Mouse (Mus musculus) heart, adult 18-20 months (tissue): ENCODE data around the gene Cacna2d2. TPM values are rescaled to one million over a fixed set of nuclear protein-coding genes. Genes with fewer than 3 reads are reported as not detected.

Experiments used
- DNase-seq, 2 experiments: peaks; one replicate each; pipeline ENCODE4 v3.0.0; 2021 to 2022; ENCODE audit warnings: mixed read lengths in 1 of 2
- total RNA-seq, 2 experiments: library from RNA; stranded (reverse); gene quantifications; 2 replicates each; pipeline ENCODE4 v1.2.3; 2021

Gene Cacna2d2
- total RNA-seq, 2 experiments from 2014 or later: 14.8 TPM

DNA sequence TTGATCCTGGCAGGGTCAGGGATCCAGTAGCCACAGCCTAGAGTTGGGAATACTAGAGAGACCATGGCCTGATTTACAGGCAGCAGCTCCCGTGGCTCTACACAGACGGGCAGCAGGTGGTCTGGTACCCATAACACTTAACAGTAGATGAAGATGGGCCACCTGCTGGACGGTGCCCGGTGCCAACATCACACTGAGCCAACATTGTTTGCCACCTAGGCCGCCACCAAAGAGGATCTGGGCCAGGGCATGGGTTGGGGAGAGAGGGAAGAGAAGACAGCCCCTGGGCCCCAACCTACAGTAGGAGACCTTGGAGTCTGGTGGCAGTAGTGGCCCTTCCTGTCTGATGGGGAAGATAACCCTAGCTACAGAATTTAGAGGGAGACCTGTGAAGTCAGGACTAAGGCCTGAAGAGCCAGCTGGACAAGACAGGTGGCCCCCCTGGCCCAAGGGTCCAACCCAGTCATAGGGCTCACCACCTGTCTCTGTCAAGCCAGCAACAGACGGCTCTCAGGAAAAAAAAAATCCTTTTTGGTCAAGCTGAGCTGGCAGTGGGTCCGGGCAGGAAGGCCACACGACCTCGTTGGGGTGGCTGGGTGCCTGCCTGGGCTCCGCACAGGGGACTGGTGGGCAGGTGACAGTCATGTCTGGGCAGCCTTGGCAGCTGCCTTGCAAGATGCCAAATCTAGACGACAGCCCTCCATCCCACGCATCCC, 102.9 kb downstream of the Cacna2d2 start:
- DNase-seq: no peak

DNA sequence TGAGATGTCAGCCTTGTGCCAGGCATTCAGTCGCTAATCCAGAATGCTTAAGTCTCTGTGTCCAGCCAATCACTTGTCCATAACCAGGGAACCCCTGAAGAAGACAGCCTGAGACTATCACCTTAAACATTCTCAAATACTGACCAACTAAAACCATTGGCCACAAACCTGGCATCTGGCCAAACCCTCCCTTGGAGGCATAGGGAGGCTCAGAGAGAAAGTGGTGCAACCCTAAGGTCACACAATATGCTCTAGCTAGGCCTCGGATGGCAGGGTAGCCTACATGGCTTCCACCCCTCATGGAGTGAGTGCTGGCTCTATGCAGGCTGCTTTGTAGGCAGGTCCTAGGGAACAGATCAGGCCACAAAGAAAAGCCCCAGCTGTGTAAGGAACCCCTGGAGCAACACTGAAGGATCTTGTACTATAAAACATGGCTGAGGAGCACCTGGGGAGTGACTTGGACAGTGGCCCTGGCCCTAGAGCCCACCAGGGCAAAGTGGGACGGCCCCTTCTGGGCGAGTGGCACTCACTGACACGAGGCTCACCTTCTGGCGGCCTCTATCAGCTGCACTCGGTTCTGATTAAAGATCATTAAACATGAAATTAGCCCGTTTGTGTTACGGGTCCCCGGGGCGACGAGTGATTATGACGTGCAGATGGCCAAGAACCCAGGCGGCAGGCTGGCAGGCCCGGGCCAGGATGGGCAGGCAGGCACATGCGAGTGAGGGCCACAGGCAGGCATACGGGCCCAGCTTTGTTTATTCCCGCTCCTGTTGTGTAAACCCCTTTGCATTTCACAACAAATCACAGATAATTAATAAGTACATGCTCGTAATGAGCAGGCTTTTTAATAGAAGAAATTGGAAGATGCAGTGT, 105.5 kb downstream of the Cacna2d2 start:
- DNase-seq: no peak

DNA sequence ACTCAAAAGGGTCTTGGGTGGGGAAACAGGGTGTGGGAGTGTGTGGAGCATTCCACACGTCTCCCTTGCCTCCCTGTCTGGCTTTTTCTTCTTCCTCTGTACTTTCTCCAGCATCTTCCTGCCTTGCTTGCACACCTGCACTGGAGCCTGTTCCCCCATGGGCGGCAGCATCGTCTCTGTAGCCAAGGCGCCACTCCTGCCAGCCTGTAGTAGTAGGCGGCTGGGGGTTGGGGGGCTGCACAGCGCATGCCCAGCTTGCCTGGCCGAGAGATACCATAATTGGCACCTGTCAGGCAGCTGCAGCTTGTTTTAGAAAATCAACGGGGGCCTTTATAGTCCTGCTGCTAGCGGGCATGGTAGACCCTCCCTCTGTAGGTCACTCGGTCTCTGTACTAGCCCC, 108.9 kb downstream of the Cacna2d2 start:
- no peak for DNase-seq

DNA sequence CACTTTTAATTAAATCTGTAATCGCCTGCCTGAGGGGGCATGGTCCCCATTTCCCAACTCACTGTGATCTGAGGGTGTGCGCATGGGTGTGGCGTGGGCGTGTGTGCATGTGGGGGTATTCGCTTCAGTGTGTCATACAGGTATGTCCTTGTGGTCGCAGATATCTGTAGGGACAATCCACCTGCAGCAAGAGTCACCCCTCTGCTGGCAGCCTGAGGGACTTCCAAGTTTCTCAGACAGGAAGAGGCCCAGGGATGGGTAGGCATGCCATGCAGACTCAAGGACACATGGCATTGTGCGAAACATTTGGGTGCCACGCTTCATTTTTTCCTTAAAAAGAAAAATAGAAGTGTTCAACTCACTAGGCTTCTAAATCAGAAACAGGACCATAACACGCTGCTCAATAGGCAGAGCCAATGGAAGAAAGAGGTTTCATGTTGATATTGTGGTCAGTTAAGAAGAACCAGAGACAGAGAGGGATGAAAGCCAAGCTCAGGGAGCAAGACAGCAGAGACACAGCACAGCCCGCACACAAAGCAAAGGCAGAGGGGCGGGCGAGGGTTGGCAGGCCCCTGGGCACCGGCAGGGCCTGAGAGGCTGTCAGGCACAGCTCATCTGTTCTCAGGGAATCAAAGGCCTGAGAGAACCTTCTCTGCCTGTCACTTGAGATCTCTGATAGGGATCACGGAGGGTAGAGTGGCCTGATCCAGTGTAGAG, 111.1 kb downstream of the Cacna2d2 start:
- no peak for DNase-seq

DNA sequence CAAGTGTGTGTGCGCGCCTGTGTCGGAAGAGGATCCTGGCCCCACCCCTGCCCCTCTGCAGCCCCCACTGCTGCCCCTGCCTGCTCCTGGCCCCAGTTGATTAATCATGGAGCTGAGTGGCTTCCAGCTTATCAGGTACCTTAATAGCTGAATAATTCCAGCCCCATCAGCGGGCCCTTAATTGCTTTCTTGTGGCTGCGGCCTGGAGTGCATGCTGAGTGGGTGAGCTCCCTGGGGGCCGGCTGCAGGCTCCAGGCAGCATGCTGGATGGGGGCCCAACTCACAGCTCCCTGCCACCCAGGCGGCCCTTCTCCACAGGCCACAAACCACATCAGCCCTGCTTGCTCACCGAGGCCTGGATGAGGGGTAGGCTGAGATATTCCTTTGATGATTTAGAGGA, 112.0 kb downstream of the Cacna2d2 start:
- DNase-seq: no peak

DNA sequence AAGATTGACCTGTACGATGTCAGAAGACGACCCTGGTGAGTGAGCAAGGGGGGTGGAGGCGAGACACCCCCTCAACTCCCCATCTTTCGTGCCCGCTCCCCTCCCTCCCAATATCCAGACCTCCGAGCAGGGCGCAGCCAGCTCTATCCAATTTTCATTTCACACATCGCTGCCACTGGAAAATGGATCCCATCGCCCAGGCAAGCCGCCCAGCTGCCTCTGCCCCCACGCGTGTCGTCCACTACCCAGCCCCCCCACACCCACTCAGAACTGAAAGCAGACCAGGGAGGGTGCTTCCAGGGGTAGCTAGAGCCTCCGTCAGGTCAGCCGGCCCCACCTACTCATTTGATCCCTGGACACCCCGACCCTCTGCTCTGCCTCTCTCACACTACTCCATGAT, 112.9 kb downstream of the Cacna2d2 start:
- no peak for DNase-seq

DNA sequence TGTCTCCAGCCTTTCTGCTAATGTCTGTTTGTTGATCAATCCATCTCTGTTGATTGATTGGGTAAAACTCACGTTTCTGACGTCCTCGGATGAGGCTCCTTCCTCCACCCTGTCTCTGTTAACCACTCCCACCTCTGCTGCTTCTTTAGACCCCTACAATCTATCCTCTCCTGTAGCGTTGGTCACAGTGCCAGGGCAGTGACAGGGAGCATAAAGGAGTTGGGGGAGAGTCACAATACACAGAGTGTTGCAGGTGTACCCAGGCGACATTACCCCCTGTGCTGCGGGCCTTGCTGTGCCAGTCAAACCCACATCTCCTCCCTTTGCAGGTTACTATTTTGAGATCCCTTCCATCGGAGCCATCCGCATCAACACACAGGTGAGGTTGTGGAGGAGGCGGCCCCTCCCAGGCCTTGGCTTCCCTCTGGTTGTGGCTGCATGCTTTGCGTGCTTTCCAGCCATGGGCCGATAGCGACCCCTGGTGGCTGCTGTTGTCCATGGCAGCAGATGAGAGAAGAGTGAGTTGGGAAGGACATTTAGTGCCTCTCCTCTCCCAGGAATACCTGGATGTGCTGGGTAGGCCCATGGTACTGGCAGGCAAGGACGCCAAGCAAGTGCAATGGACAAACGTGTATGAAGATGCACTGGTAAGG, 115.0 kb downstream of the Cacna2d2 start:
- DNase-seq: peak; percentile 69 to 89

DNA sequence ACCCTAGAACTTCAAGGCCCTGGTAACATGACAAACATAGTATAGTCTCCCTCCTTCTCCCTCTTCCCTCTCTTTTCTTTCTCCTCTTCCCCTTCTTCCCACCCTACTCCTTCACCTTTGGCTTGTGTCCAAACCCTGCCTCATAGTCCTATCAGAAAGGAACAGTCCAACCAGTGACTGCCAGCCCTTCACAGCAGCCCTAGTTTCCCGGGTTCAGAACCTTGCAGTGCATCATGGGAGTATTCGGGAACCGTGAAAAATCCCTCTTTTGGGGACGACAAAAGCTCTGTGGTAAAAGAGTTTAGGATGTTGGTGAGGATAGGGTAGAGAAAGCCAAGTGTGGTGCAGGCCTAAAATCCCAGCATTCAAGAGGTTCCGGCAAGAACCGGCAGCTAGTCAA, 120.9 kb downstream of the Cacna2d2 start:
- DNase-seq: no peak

DNA sequence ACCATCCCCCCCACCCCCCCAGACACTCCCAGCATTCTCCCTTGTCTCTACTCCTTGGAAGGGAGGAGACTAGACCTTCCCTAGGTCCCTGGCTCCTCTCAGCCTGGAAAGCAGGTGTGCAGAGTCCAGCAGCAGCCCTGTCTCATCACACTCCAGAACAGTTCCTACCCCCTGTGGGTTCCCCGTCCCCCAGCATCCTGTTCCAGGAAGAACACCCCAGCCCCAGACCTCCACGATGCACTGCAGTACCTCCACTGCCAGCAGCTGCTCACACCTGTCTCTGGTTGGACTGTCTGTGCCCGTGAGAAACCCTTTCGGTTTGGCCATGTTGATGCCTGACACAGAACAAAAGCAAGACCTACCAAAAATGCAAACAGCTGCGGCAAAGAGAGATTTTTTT, 121.8 kb downstream of the Cacna2d2 start:
- no peak for DNase-seq

DNA sequence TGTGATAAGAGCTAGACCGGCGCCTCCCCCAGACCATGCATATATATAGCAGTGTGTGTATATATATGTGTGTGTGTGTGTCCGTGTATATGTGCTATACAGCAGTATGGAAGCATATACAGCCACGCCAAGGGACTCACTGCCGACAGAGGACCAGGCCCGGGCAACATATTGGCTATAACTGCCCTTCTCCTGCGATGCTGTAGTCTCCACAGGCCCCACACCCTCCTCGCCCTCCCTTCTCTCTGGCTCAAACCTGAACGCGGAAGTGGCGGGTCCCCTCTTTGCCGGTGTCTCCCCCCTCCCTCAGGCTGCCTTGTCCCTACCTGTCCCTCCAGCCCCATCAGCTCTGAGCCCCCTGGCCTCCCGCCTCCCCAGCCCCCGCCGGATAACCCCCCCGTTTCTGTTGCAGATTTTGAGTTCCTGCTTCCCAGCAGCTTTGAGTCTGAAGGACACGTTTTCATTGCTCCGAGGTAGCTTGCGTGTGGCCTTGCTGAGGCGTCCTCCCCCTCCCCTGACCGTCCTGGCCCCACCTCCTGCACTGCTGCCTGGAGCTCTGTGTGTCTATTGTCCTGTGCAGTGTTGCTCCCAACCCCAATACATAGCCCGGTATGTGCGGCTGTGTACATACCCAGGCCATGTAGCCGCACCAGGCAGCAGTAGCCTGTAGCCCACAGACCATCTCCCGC, 122.4 kb downstream of the Cacna2d2 start:
- DNase-seq: no peak

DNA sequence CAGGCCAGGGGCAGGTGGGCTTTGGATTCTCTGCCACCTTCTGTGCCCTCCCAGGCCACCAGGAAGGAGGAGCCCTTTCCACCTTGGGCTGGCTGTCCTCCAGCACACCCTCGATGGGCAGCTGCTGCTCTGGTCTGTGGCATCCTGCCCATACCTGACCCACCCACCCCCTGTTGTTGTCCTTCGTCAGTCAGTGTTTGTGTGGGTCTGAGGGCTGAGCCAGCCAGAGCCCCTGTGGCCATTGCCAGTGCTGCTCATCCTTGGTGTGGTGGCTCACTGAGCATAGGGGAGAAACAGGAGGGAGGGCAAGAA, 122.9 kb downstream of the Cacna2d2 start:
- DNase-seq: no peak

DNA sequence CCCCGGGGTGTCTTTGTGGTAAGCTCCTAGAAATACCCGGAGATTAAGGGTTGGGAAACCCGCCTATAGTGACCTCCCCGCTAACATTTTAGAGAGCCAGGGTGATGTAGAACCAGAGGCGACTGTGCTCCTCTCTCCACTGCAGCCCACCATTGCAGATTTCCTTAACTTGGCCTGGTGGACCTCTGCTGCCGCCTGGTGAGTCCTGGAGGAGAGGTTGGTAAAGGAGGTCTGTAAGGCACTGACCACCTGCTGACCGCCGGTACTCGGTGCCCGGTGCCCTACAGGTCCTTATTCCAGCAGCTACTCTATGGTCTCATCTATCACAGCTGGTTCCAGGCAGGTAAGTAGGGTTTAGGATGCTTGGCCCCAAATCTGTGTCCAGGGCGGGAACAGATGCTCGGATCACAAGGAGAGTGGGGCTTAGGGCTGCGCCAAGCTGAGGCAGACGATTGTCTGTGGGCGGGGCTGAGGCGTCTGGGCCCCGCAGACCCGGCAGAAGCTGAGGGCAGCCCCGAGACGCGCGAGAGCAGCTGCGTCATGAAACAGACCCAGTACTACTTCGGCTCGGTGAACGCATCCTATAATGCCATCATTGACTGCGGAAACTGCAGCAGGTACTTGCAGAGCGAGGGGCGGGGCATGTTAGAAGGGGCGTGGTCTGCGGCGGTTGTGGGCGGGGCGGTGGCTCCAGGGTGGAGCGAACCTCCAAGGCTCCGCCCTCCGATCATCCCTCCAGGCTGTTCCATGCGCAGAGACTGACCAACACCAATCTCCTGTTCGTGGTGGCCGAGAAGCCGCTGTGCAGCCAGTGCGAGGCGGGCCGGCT, 127.0 kb downstream of the Cacna2d2 start:
- peak; percentile 43 to 55 for DNase-seq

DNA sequence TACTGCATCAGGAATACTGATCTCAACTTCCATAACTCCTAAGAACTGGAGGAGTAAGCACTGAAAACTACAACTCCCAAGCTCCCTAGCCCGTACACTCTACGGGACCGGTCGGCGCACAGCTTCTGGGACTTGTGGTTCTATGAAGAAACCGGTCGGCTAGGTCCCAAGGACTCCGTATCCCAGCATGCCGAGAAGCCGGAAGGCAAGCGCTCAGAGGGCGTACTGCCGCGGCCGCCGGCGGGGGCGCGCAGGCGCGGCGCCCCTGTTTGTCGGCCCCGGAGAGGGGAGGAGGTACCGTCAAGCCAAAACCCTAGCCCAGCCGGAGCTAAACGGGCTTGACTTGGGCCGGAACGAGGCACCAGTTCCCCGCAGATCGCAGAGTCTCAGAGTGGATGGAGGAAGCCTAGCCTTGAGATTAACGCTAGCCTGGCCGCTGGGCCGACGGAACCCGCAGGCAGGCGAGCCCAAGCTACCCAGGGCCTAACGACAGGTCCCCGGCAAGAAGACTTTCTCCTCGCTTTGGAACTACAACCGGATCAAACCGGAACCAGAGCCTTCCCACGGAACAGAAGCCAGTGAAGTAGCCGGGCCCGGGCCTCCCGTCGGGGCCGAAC, 134.5 kb downstream of the Cacna2d2 start, which contains the start of gene Tmem115:
Gene Tmem115, plus strand, starts transcription at position 155 of the 617 bp plus-strand sequence.
- peak; percentile 91 to 98 for DNase-seq

DNA sequence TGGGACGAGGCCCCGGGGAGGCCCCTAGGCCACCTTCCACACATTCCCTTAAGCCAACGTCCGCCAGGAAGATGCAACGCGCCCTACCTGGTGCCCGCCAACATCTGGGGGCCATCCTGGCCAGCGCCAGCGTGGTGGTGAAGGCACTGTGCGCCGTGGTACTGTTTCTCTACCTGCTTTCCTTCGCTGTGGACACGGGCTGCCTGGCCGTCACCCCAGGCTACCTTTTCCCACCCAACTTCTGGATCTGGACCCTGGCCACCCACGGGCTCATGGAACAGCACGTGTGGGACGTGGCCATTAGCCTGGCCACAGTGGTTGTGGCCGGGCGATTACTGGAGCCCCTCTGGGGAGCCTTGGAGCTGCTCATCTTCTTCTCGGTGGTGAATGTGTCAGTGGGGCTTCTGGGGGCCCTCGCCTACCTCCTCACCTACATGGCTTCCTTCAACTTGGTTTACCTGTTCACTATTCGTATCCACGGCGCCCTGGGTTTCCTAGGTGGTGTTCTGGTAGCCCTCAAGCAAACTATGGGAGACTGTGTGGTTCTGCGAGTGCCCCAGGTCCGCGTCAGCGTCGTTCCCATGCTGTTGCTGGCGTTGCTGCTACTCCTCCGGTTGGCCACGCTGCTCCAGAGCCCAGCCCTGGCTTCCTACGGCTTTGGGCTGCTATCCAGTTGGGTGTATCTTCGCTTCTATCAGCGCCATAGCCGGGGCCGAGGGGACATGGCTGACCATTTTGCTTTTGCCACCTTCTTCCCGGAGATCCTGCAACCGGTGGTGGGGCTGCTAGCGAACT, 135.2 kb downstream of the Cacna2d2 start:
- DNase-seq: no peak

DNA sequence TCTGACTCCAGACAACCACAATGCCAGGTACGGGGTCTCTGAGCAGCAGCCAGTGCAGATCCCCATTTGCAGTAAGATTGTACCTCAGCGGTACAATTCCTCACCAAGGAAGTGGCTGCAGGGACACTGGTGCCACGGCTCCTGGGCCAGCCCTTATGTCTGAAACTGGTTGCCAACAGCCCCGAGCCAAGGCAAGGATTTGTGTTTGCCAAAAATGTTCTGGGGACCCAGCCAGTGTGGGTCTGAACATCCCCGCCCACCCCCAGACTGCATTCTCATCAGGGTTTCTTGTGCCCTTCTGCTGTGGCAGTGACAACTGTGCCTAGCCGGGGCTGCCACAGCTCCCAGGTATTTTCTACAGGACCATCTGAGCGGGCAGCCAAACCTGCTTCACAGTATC, 138.8 kb downstream of the Cacna2d2 start:
- no peak for DNase-seq

DNA sequence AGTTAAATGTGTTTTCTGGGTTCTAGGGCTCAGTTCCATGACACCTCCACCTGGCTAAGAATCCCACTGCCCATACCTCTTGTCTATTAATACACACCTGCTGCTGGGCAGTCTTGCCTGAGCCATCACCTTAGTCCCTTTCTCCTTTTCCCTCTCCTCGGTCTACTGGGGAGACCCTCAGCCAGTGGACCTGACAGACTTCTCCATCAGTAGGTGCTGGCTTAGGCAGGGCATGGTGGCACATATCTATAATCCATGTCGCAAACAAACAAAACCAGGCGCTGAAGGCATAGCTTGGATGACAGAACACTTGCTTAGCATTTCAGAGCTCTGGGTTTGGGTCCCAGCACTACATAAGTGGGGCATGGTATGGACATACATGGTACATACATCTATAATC, 139.3 kb downstream of the Cacna2d2 start:
- DNase-seq: no peak

DNA sequence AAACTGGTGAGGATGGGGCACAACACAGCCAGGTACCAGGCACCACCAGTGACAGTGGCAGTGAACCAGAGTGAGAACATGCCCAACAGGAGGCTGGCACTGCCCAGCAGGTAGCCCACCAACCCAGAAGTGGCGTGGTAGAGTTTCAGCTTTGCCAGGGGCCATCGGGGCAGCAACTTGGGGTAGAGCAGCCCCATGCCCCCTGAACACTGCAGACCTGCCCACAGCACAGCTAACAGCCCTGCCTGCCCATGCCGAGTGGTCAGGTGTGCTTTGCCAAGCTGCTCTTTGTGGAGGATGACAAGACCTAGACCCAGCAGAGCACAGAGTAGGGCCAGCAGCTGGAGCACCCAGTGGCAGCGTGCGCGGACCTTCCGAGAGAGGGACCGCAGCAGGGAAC, 140.5 kb downstream of the Cacna2d2 start:
- no peak for DNase-seq

DNA sequence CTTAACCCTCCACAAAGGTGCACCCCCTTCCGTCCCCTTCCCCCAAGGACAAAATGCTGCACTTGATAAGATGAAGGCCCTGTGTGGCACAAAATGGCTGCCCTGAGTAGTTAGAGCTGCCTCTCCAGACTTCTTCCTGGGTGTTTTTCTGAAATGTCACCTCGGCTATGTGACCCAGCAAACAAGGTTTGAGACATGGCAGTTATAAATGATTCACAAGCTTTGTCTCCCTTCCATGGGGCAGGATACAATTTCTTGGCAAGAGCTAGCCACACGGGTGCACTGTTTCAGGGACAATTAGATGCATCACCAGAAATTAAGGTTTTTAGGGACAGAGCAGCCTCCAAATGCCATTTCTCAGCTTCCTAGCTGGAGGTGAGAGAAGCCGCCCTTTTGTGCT, 141.0 kb downstream of the Cacna2d2 start:
- no peak for DNase-seq

DNA sequence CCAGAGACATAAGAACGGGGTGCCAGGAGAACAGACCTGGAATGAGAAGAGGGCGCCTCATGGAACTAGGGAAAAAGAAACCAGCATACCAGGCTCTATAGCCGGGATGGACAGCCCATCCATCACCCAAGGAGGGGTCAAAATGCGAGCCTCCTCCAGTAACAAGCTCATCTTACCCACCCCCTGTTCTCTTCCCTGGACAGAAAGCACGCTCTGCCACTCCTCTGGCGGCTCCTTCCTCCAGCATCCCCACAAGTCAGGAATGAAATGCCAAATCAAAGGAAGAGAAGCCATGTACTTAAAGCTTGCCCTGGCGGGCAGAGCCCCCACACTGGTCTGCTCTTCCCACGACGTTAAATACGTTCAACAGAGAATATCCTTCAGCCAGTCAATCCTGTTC, 141.6 kb downstream of the Cacna2d2 start:
- no peak for DNase-seq
